ENCODE assay signal across 8 mouse cellular contexts in the genomic region with DNA sequence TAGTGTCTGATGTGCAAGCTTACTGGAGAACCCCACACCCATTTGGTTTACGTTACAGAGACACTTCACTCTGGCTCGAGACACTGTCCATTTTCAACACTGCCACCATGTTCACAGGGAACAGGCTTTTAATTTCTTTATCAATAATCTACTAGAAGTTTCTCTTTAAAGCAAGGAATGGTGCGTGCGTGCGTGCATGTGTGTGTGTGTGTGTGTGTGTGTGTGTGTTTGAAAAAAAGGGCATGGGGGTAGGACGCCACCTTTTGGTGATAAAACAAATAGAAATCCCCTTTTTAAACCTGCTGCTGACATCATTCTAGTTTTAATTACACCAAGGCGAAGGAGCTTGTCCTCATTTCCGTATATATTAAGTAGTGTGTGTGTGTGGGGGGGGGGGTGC. TPM values are rescaled to one million over a fixed set of nuclear protein-coding genes. Genes with fewer than 3 reads are reported as not detected.
A peak's percentile ranks its signal among the peaks of the same experiment; 100 is the strongest.
DNase-seq lines count a peak whose midpoint lies in the region; ATAC-seq and TF ChIP-seq lines count a peak whose summit lies in the region.

No protein-coding gene starts in this region.

- DNase-seq in heart, adult 18-20 months, result peak; percentile 15 to 47
- no peak for DNase-seq in heart, postnatal 36 days
- DNase-seq in lung, postnatal 0 days (ENCODE audit: low spot score), result peak; percentile 48
- DNase-seq in lung, postnatal 25 days (ENCODE audit: low spot score), result no peak
- DNase-seq in ES-E14 (ENCODE audit: low read depth, low spot score), result no peak
- DNase-seq in embryonic facial prominence, embryonic 14.5 days (ENCODE audit: low spot score), result peak; percentile 27
- no peak for DNase-seq in ovary, postnatal 14 days (ENCODE audit: low spot score)

- H3K4me2 ChIP-seq in lung, postnatal 0 days (replicated peaks; ENCODE audit: low read depth, low read length), result no peak overlapping the region
- no peak overlapping the region for H3K4me2 ChIP-seq in embryonic facial prominence, embryonic 14.5 days (ENCODE audit: low read depth, low read length)

- WGBS in lung, postnatal 0 days, result 44% methylated on average over 8 of the region's 8 CpGs
- WGBS in embryonic facial prominence, embryonic 14.5 days, result 42% methylated on average over 8 of the region's 8 CpGs

- no peak for ATAC-seq in lung, postnatal 0 days
- ATAC-seq in embryonic facial prominence, embryonic 14.5 days (ENCODE audit: low read depth), result no peak
- no peak for ATAC-seq in erythroid progenitor cell, adult 5-6 weeks (replicated peaks; ENCODE audit: low FRiP score, poor library complexity, severe bottlenecking)

- no peak overlapping the region for H3K9ac ChIP-seq in lung, postnatal 0 days (replicated peaks; ENCODE audit: low read depth)
- H3K9ac ChIP-seq in ES-E14 (ENCODE audit: insufficient read depth, low read depth, low read length, poor library complexity, severe bottlenecking), result no peak overlapping the region
- no peak overlapping the region for H3K9ac ChIP-seq in embryonic facial prominence, embryonic 14.5 days (ENCODE audit: low read depth, low read length)

- intact Hi-C loops in heart, postnatal 36 days (cut with DNase I), result no loop called here

- H3K36me3 ChIP-seq in lung, postnatal 0 days (ENCODE audit: insufficient read depth, low read length), result no peaks in the 10 kb centered on the region
- H3K36me3 ChIP-seq in ES-E14 (ENCODE audit: control insufficient read depth, insufficient read depth, low read length, poor library complexity, severe bottlenecking), result no peaks in the 10 kb centered on the region
- H3K36me3 ChIP-seq in embryonic facial prominence, embryonic 14.5 days (ENCODE audit: control insufficient read depth, insufficient read depth, low read length), result peaks cover 11% of the 10 kb centered on the region; the same call in 1 of the 2 replicates

- no peak for TF ChIP-seq EP300 in lung, postnatal 0 days (IDR thresholded peaks at IDR 0.05)

- no peak overlapping the region for H3K4me3 ChIP-seq in lung, postnatal 0 days (ENCODE audit: low read depth, low read length)
- H3K4me3 ChIP-seq in ES-E14 (ENCODE audit: insufficient read depth in 1 of 2, low read depth in 1 of 2, low read length in 2 of 2, poor library complexity in 1 of 2, severe bottlenecking in 1 of 2), result no peak overlapping the region
- H3K4me3 ChIP-seq in embryonic facial prominence, embryonic 14.5 days (ENCODE audit: low read depth, low read length), result no peak overlapping the region

- peak; percentile 66 for TF ChIP-seq CTCF in lung, postnatal 0 days (IDR thresholded peaks at IDR 0.05)

- H3K27me3 ChIP-seq in lung, postnatal 0 days (replicated peaks; ENCODE audit: insufficient read depth, low read length), result no peaks in the 10 kb centered on the region
- no peaks in the 10 kb centered on the region for H3K27me3 ChIP-seq in embryonic facial prominence, embryonic 14.5 days (replicated peaks; ENCODE audit: control insufficient read depth, insufficient read depth, low read length)

- H3K4me1 ChIP-seq in lung, postnatal 0 days (ENCODE audit: insufficient read depth, low read depth, low read length), result no peaks in the 10 kb centered on the region
- H3K4me1 ChIP-seq in ES-E14 (ENCODE audit: control insufficient read depth in 2 of 2, insufficient read depth in 2 of 2, low read length in 2 of 2, poor library complexity in 1 of 2), result no peaks in the 10 kb centered on the region
- H3K4me1 ChIP-seq in embryonic facial prominence, embryonic 14.5 days (ENCODE audit: control insufficient read depth, insufficient read depth, low read length), result no peaks in the 10 kb centered on the region

- in situ Hi-C loops in ES-E14 (cut with MboI; ENCODE audit: low sequenced_read_pairs in 2 of 2, unreplicated experiment in 2 of 2), result no loop called here

- 0 out of 2 replicates have a peak, but pooled peaks cover 5% of the 10 kb centered on the region for H3K9me3 ChIP-seq in lung, postnatal 0 days (ENCODE audit: low read length)
- H3K9me3 ChIP-seq in ES-E14 (ENCODE audit: control insufficient read depth, insufficient read depth, low read depth, low read length), result no peaks in the 10 kb centered on the region
- peaks cover 8% of the 10 kb centered on the region; the same call in 1 of the 2 replicates for H3K9me3 ChIP-seq in embryonic facial prominence, embryonic 14.5 days (ENCODE audit: control insufficient read depth, low read length)

- no peak overlapping the region for H3K27ac ChIP-seq in lung, postnatal 0 days (ENCODE audit: low read length)
- H3K27ac ChIP-seq in ES-E14 (ENCODE audit: insufficient read depth, low read depth, low read length, poor library complexity, severe bottlenecking), result no peak overlapping the region
- H3K27ac ChIP-seq in embryonic facial prominence, embryonic 14.5 days (replicated peaks; ENCODE audit: low read depth, low read length), result no peak overlapping the region

TF ChIP-seq in ES-E14, 5 proteins besides CTCF, POLR2A, EP300 and RAD21:
- TF ChIP-seq ZC3H11A (IDR thresholded peaks at IDR 0.05; ENCODE audit: borderline replicate concordance, low read depth, low read length) (0 out of 2 replicates have a peak, but pooled peaks have one; percentile 15), HCFC1 (IDR thresholded peaks at IDR 0.05; ENCODE audit: borderline replicate concordance, insufficient read depth, low read length) (no peak)
TF ChIP-seq in ES-E14: peak in this region for 1.

RNA-seq across cellular contexts. Expression of a gene that starts 2.8 kb away (rescaled TPM):
- total RNA-seq in heart, adult 18-20 months (2021), result 10 to 100 TPM; 29.4 to 32.8 TPM
- 10 to 100 TPM; 31.9 to 39.3 TPM for total RNA-seq in heart, postnatal 36 days (2021)
- polyA plus RNA-seq in lung, postnatal 0 days (2015; fragmentation: Nextera tagmentation; extraction: Ambion mirVana), result 113 and 121 TPM in 2 replicates
- total RNA-seq in ES-E14 (2012; rRNA removed), result 70.0 and 108 TPM in 2 replicates
- 80.1 and 87.9 TPM in 2 replicates for polyA plus RNA-seq in embryonic facial prominence, embryonic 14.5 days (2014; fragmentation: Nextera tagmentation; extraction: Ambion mirVana)
- 34.4 and 43.6 TPM in 2 replicates for total RNA-seq in erythroid progenitor cell, adult 5-6 weeks (2015; ENCODE audit: low replicate concordance)
- total RNA-seq in erythroid progenitor cell, adult 5-6 weeks (2017; ENCODE audit: low replicate concordance), result 14.7 and 40.8 TPM in 2 replicates

Comparison
In these comparisons a context has a peak if more than half of its experiments do, and no peak if none do; other contexts are left out.
1. DNase-seq: peak in heart, adult 18-20 months (2 of 2), lung, postnatal 0 days (single experiment) and embryonic facial prominence, embryonic 14.5 days (single experiment); none in heart, postnatal 36 days (0 of 2), lung, postnatal 25 days (single experiment), ES-E14 (single experiment) and ovary, postnatal 14 days (single experiment).